Mouse (Mus musculus) forebrain, embryonic 15.5 days (tissue): ENCODE measurements at regions not wholly inside any gene's neighbourhood (a gene's known extent, or its start where the extent isn't known, plus 50 kb on each side); places are given as distances from the start of the nearest gene placed in this dataset.

Experiments used
- ATAC-seq: fragments of 200-750 bp; cut with Nextera tagmentation; replicated peaks from 2 replicates; pipeline ENCODE4 v1.8.0; 2017; ENCODE audit warnings: mild to moderate bottlenecking, moderate TSS enrichment, moderate library complexity
- H3K27ac ChIP-seq: fragments of 300-500 bp; sonication (generic); replicated peaks from 2 replicates; pipeline ENCODE4 v1.5.1; 2015; ENCODE audit warnings: mild to moderate bottlenecking, inconsistent platforms
- H3K27me3 ChIP-seq: fragments of 300-500 bp; sonication (generic); 2 replicates; pipeline ENCODE4 v1.6.1; 2015; ENCODE audit warnings: inconsistent platforms
- H3K36me3 ChIP-seq: fragments of 300-500 bp; sonication (generic); 2 replicates; pipeline ENCODE4 v1.6.1; 2015; ENCODE audit warnings: mild to moderate bottlenecking, inconsistent platforms
- H3K4me1 ChIP-seq: fragments of 300-500 bp; sonication (generic); 2 replicates; pipeline ENCODE4 v1.6.1; 2015; ENCODE audit warnings: inconsistent platforms
- H3K4me2 ChIP-seq: fragments of 300-500 bp; sonication (generic); replicated peaks from 2 replicates; pipeline ENCODE4 v1.6.1; 2015; ENCODE audit warnings: mild to moderate bottlenecking, inconsistent platforms
- H3K4me3 ChIP-seq: fragments of 300-500 bp; sonication (generic); 2 replicates; pipeline ENCODE4 v1.5.1; 2015; ENCODE audit warnings: mild to moderate bottlenecking, inconsistent platforms
- H3K9ac ChIP-seq: fragments of 300-500 bp; sonication (generic); replicated peaks from 2 replicates; pipeline ENCODE4 v1.6.1; 2015; ENCODE audit warnings: mild to moderate bottlenecking, inconsistent platforms
- H3K9me3 ChIP-seq: fragments of 300-500 bp; sonication (generic); 2 replicates; pipeline ENCODE4 v1.6.1; 2016; ENCODE audit warnings: inconsistent platforms
- WGBS: fragments of 180-500 bp; shearing (Covaris S2); methylation state at CpG from one replicate; pipeline ENCODE4 v1.1.7; 2015; ENCODE audit warnings: mixed read lengths; 5-methylcytosine and 5-hydroxymethylcytosine counted together

GRCm38 (mm10) chr7:70874393-70874792 is 476.9 kb downstream of the Gm10295 start:
- no peaks in the 10 kb centered on the region for H3K9me3 ChIP-seq
- no peaks in the 10 kb centered on the region for H3K36me3 ChIP-seq
- no peak overlapping the region for H3K4me2 ChIP-seq
- no peak overlapping the region for H3K27ac ChIP-seq
- ATAC-seq = no peak
- no peaks in the 10 kb centered on the region for H3K4me1 ChIP-seq
- H3K4me3 ChIP-seq = no peak overlapping the region
- H3K27me3 ChIP-seq = no peaks in the 10 kb centered on the region
- H3K9ac ChIP-seq = no peak overlapping the region
- 67% methylated on average over 2 of the region's 2 CpGs for WGBS

GRCm38 (mm10) chr7:70870841-70871534 is 480.3 kb downstream of the Gm10295 start:
- Histone ChIP-seq H3K9me3 (no peaks in the 10 kb centered on the region), H3K4me2 (no peak overlapping the region), H3K4me3 (no peak overlapping the region), H3K27ac (no peak overlapping the region), H3K36me3 (no peaks in the 10 kb centered on the region), H3K4me1 (no peaks in the 10 kb centered on the region), H3K9ac (no peak overlapping the region), H3K27me3 (no peaks in the 10 kb centered on the region)
- ATAC-seq = no peak
- WGBS = 80% methylated on average over 10 of the region's 10 CpGs

- Histone ChIP-seq H3K4me1 (no peaks in the 10 kb centered on the region), H3K27me3 (no peaks in the 10 kb centered on the region), H3K27ac (no peak overlapping the region), H3K9ac (no peak overlapping the region), H3K9me3 (no peaks in the 10 kb centered on the region), H3K4me2 (no peak overlapping the region), H3K36me3 (no peaks in the 10 kb centered on the region), H3K4me3 (no peak overlapping the region)
- 75% methylated on average over 1 of the region's 1 CpGs for WGBS
- no peak for ATAC-seq
Observed at GRCm38 (mm10) chr7:70869125-70869524, 482.2 kb downstream of the Gm10295 start.

- no peaks in the 10 kb centered on the region for H3K27me3 ChIP-seq
- H3K9me3 ChIP-seq = no peaks in the 10 kb centered on the region
- WGBS = 65% methylated on average over 4 of the region's 4 CpGs
- H3K36me3 ChIP-seq = no peaks in the 10 kb centered on the region
- no peak overlapping the region for H3K4me2 ChIP-seq
- no peak for ATAC-seq
- H3K9ac ChIP-seq = no peak overlapping the region
- H3K4me3 ChIP-seq = no peak overlapping the region
- no peak overlapping the region for H3K27ac ChIP-seq
- H3K4me1 ChIP-seq = peaks cover 15% of the 10 kb centered on the region
Observed at GRCm38 (mm10) chr7:70859957-70860356, 491.3 kb downstream of the Gm10295 start.

- Histone ChIP-seq H3K9me3 (no peaks in the 10 kb centered on the region), H3K4me3 (no peak overlapping the region), H3K4me2 (no peak overlapping the region), H3K36me3 (no peaks in the 10 kb centered on the region), H3K27ac (no peak overlapping the region), H3K9ac (no peak overlapping the region), H3K27me3 (no peaks in the 10 kb centered on the region), H3K4me1 (no peaks in the 10 kb centered on the region)
- ATAC-seq = no peak
- 84% methylated on average over 2 of the region's 2 CpGs for WGBS
Observed at GRCm38 (mm10) chr7:70850726-70851125, 484.2 kb upstream of the Nr2f2 start.

GRCm38 (mm10) chr7:70848016-70848776 is 481.7 kb upstream of the Nr2f2 start:
- H3K9me3 ChIP-seq = no peaks in the 10 kb centered on the region
- H3K4me3 ChIP-seq = no peak overlapping the region
- H3K27ac ChIP-seq = no peak overlapping the region
- no peak for ATAC-seq
- no peaks in the 10 kb centered on the region for H3K27me3 ChIP-seq
- H3K9ac ChIP-seq = no peak overlapping the region
- 70% methylated on average over 4 of the region's 4 CpGs for WGBS
- H3K4me1 ChIP-seq = no peaks in the 10 kb centered on the region
- H3K36me3 ChIP-seq = no peaks in the 10 kb centered on the region
- H3K4me2 ChIP-seq = no peak overlapping the region

- Histone ChIP-seq H3K27me3 (no peaks in the 10 kb centered on the region), H3K4me1 (no peaks in the 10 kb centered on the region), H3K9ac (no peak overlapping the region), H3K4me3 (no peak overlapping the region), H3K4me2 (no peak overlapping the region), H3K9me3 (no peaks in the 10 kb centered on the region), H3K27ac (no peak overlapping the region), H3K36me3 (no peaks in the 10 kb centered on the region)
- no peak for ATAC-seq
- WGBS = 82% methylated on average over 8 of the region's 8 CpGs
Observed at GRCm38 (mm10) chr7:70847450-70847993, 481.0 kb upstream of the Nr2f2 start.

- Histone ChIP-seq H3K9ac (no peak overlapping the region), H3K9me3 (no peaks in the 10 kb centered on the region), H3K27ac (no peak overlapping the region), H3K27me3 (no peaks in the 10 kb centered on the region), H3K4me2 (no peak overlapping the region), H3K4me3 (no peak overlapping the region), H3K36me3 (no peaks in the 10 kb centered on the region), H3K4me1 (no peaks in the 10 kb centered on the region)
- WGBS = 19% methylated on average over 4 of the region's 4 CpGs
- no peak for ATAC-seq
Observed at GRCm38 (mm10) chr7:70846076-70846475, 479.5 kb upstream of the Nr2f2 start.

GRCm38 (mm10) chr7:70840142-70840541 is 473.6 kb upstream of the Nr2f2 start:
- no peaks in the 10 kb centered on the region for H3K36me3 ChIP-seq
- no peak overlapping the region for H3K4me2 ChIP-seq
- H3K9ac ChIP-seq = no peak overlapping the region
- H3K9me3 ChIP-seq = no peaks in the 10 kb centered on the region
- ATAC-seq = no peak
- H3K4me3 ChIP-seq = no peak overlapping the region
- 89% methylated on average over 1 of the region's 1 CpGs for WGBS
- no peak overlapping the region for H3K27ac ChIP-seq
- no peaks in the 10 kb centered on the region for H3K4me1 ChIP-seq
- no peaks in the 10 kb centered on the region for H3K27me3 ChIP-seq

- WGBS = 94% methylated on average over 2 of the region's 2 CpGs
Observed at GRCm38 (mm10) chr7:70839190-70839589, 472.7 kb upstream of the Nr2f2 start.

GRCm38 (mm10) chr7:70834787-70835461 is 468.4 kb upstream of the Nr2f2 start:
- Histone ChIP-seq H3K9me3 (no peaks in the 10 kb centered on the region), H3K4me3 (no peak overlapping the region), H3K27me3 (no peaks in the 10 kb centered on the region), H3K4me1 (no peaks in the 10 kb centered on the region), H3K9ac (no peak overlapping the region), H3K4me2 (no peak overlapping the region), H3K27ac (no peak overlapping the region), H3K36me3 (no peaks in the 10 kb centered on the region)
- 56% methylated on average over 4 of the region's 4 CpGs for WGBS
- no peak for ATAC-seq

More at GRCm38 (mm10) chr7:70839190-70839589, 472.7 kb upstream of the Nr2f2 start:
- H3K36me3 ChIP-seq = no peaks in the 10 kb centered on the region
- H3K4me3 ChIP-seq = no peak overlapping the region
- ATAC-seq = no peak
- H3K4me1 ChIP-seq = no peaks in the 10 kb centered on the region
- no peak overlapping the region for H3K4me2 ChIP-seq
- H3K27ac ChIP-seq = no peak overlapping the region
- no peaks in the 10 kb centered on the region for H3K27me3 ChIP-seq
- H3K9me3 ChIP-seq = no peaks in the 10 kb centered on the region
- H3K9ac ChIP-seq = no peak overlapping the region

GRCm38 (mm10) chr7:70828486-70829195 is 462.1 kb upstream of the Nr2f2 start:
- no peaks in the 10 kb centered on the region for H3K36me3 ChIP-seq
- H3K9me3 ChIP-seq = no peaks in the 10 kb centered on the region
- no peak for ATAC-seq
- 74% methylated on average over 5 of the region's 5 CpGs for WGBS
- H3K4me1 ChIP-seq = no peaks in the 10 kb centered on the region
- H3K9ac ChIP-seq = no peak overlapping the region
- no peak overlapping the region for H3K27ac ChIP-seq
- no peaks in the 10 kb centered on the region for H3K27me3 ChIP-seq
- no peak overlapping the region for H3K4me3 ChIP-seq
- no peak overlapping the region for H3K4me2 ChIP-seq
